Mouse (Mus musculus) ES-Bruce4 (cell line): Measurements from ENCODE around the gene Eif3c.

ENCODE experiments used
- CTCF ChIP-seq: IDR thresholded peaks from one replicate; pipeline ENCODE4 v1.8.1; 2011; ENCODE audit warnings: low read depth, low read length
- EP300 ChIP-seq: IDR thresholded peaks from 2 replicates; pipeline ENCODE4 v1.6.1; 2011; ENCODE audit warnings: low read depth, low read length; ENCODE audit not compliant: insufficient read depth
- POLR2A ChIP-seq: IDR thresholded peaks from one replicate; pipeline ENCODE4 v1.8.1; 2011; ENCODE audit warnings: low read length; ENCODE audit not compliant: insufficient read depth

DNA sequence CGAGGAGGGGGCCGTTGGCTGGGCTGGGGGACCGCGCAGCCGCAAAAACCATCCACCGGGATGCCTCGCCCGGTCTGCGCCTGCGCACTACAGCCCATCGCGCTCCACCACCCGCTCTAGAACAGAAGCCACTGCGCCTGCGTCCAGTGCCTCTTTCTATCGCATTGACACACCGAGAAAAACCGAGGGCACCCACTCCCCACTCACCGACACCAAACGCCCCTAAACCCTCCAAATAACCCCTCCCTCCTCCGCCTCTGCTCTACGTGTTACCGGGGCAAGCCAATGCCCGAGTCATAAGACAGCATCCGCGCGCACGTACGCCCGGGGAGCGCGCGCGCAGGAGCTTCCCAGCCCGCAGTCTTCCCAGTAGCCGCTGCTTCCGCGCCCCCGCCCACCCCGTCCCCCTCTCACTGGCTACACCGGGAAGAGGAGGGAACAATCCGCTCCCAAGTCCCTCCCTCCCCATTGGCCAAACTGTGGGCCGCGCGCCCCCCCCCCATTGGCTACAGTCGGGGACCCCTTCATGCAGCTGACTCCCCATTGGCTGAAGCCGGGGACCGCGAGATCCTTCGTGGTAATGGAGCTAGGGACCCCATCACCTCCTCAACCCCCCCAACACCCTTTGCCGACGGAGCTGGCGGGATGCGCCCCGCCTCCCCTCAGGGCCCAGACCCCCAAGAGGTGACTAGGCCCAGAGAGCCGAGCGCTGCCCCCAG, 64.0 kb downstream of the Eif3c start:
- TF ChIP-seq CTCF (no peak), POLR2A (peak; percentile 48), EP300 (no peak)
